Mouse (Mus musculus) retina, postnatal 7 days (tissue): ENCODE measurements around the gene Abcb9.
"Not testable (repeated sequence)": the region's sequence is repeated elsewhere in the genome, so short reads cannot be mapped to it uniquely, and the experiment has no call there.

Experiments
- DNase-seq: peaks from one replicate; pipeline ENCODE4 v3.0.0-alpha.2; 2012; ENCODE audit warnings: low read depth, low spot score

Gene Abcb9

GRCm38 (mm10) chr5:124059677-124060076 is 35.9 kb downstream of the Abcb9 start:
- no peak for DNase-seq

GRCm38 (mm10) chr5:124058749-124059148 is 36.8 kb downstream of the Abcb9 start:
- no peak for DNase-seq

GRCm38 (mm10) chr5:124056956-124057355 is 38.6 kb downstream of the Abcb9 start:
- no peak for DNase-seq

- DNase-seq, result no peak
Measured at GRCm38 (mm10) chr5:124056219-124056618, 39.4 kb downstream of the Abcb9 start.

GRCm38 (mm10) chr5:124052641-124053040 is 43.0 kb downstream of the Abcb9 start:
- not testable (repeated sequence) for DNase-seq

GRCm38 (mm10) chr5:124051899-124052491 is 43.6 kb downstream of the Abcb9 start:
- DNase-seq, result no peak

GRCm38 (mm10) chr5:124050095-124051050 is 45.2 kb downstream of the Abcb9 start:
- DNase-seq, result no peak

GRCm38 (mm10) chr5:124049249-124050045 is 46.2 kb downstream of the Abcb9 start:
- no peak for DNase-seq

- no peak for DNase-seq
Measured at GRCm38 (mm10) chr5:124046741-124047401, 48.7 kb downstream of the Abcb9 start.

- no peak for DNase-seq
Measured at GRCm38 (mm10) chr5:124045453-124046010, 50.1 kb downstream of the Abcb9 start.

GRCm38 (mm10) chr5:124043999-124044398 is 51.6 kb downstream of the Abcb9 start:
- no peak for DNase-seq

- DNase-seq, result no peak
Measured at GRCm38 (mm10) chr5:124043212-124043978, 52.2 kb downstream of the Abcb9 start.

GRCm38 (mm10) chr5:124041097-124041496 is 54.5 kb downstream of the Abcb9 start:
- DNase-seq, result no peak

- DNase-seq, result no peak
Measured at GRCm38 (mm10) chr5:124039602-124040001, 56.0 kb downstream of the Abcb9 start.

- no peak for DNase-seq
Measured at GRCm38 (mm10) chr5:124036836-124037235, 58.8 kb downstream of the Abcb9 start.

- DNase-seq, result no peak
Measured at GRCm38 (mm10) chr5:124036341-124036740, 59.3 kb downstream of the Abcb9 start.

GRCm38 (mm10) chr5:124035806-124036205 is 59.8 kb downstream of the Abcb9 start:
- DNase-seq, result no peak

- DNase-seq, result no peak
Measured at GRCm38 (mm10) chr5:124035406-124035805, 60.2 kb downstream of the Abcb9 start.

- no peak for DNase-seq
Measured at GRCm38 (mm10) chr5:124034471-124034870, 61.1 kb downstream of the Abcb9 start.

- DNase-seq, result peak; percentile 86
Measured at GRCm38 (mm10) chr5:124032001-124032508, 63.5 kb downstream of the Abcb9 start, which contains the start of gene Vps37b. Gene Vps37b (minus strand): TSS chr5:124032270.
